Mouse (Mus musculus) thymus, adult 2 months (tissue): ENCODE results near the gene Tmprss11e.

Experiments used
- CTCF ChIP-seq: fragments of 200-500 bp; IDR thresholded peaks from 2 replicates; pipeline ENCODE4 v1.5.1; 2012; ENCODE audit warnings: mild to moderate bottlenecking, control low read depth, low read length, moderate library complexity, borderline replicate concordance; ENCODE audit not compliant: control insufficient read depth, poor library complexity, insufficient read depth; ENCODE audit errors: extremely low read depth
- POLR2A ChIP-seq: fragments of 200-500 bp; IDR thresholded peaks from 2 replicates; pipeline ENCODE4 v1.6.1; 2012; ENCODE audit warnings: mild to moderate bottlenecking, low read length, control low read depth, moderate library complexity; ENCODE audit not compliant: control insufficient read depth, poor library complexity, insufficient read depth; ENCODE audit errors: extremely low read depth

DNA sequence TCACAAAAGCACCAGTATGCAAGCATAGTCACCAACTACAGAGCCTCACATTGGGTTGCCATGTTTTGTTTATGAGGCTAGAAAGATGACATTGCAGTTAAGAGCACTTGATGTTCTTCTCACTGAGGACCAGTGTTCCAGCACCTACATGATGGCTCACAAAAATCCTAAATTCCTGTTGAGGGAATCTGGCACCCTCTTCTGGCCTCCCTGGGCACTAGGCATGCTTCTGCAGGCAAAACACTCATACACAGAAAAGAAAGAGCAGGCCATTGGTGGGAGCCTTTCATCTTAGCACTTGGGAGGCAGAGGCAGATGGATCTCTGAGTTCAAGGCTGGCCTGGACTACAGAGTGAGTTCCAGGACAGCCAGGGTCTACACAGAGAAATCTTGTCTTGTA lies 25.4 kb upstream of the Tmprss11e start:
- no peak for TF ChIP-seq POLR2A
- TF ChIP-seq CTCF: no peak
